Mouse (Mus musculus): ENCODE data around the gene Ltbp1.
A peak's percentile ranks its signal among the peaks of the same experiment; 100 is the strongest.

Gene Ltbp1

GRCm38 (mm10) chr17:75293725-75294124, 288.4 kb downstream of the Ltbp1 start:
- DNase-seq (ENCODE audit: low spot score): peak; percentile 56

DNA sequence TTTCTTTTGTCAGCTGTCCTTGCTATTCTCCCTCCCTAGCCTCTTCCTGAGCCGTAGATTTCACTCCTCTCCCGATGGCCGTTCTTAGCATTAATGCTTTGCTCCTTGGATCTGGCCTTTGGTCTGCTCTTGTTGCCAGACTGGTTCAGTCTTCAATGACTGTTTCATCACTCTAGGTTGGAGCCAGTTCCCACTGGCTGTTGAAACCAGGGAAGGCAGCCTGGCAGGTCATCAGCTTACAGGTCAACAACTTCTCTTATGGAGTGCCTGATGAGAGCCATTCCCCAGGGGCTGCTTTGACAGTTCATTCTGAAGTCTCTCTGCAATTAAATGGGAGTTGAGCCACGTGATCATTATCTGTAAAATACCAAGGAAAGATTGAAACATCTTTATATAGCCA, 295.5 kb downstream of the Ltbp1 start:
- peak; percentile 90 for DNase-seq (ENCODE audit: low spot score)

DNA sequence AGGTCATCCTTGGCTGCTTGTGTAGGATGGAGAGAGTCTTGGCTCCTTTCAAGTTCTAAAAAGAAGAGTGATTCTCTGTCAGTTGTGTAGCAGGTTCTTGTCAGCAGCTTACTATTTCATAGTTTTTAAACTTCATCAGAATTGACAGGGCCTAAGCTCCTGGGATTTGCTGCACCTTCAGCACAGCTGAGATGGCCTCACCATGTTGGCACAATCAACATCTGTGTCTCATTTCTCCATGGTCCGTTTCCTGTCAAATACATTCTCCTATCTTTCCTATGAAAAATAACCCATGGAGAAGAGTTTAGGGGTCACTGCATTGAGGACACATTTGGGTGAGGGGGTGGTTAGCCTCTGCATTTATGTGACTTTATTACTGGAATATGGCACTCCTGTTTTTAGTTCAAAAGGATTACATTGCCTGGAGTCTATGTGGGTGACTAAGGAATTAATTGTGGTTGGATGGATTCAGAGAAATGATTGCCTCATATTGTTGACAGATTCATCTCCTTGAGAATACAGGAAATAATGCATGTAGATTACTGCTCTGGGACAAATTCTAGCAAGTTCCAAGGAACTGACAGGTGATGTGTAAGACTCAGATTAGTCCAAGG, 299.5 kb downstream of the Ltbp1 start:
- DNase-seq (ENCODE audit: low spot score): no peak

DNA sequence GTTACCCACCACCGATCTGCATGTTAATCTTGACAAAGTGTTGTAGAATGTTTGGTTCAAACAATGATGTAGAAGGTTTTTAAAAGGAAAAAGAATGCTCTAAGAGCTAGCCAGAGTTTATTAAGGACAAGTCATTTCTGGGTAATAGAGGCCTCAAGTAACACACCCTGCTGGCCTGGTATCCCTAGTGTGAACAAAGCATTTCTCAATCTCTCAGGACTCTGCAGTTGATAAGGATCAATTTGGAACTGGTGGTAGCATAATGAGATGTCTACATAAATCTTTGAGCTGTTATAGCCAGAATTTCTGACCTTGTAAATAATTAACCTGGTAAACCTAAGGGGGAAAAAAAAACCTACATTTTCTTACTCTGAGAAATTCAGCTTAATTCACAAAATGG, 300.3 kb downstream of the Ltbp1 start:
- DNase-seq (ENCODE audit: low spot score): no peak

GRCm38 (mm10) chr17:75307070-75308011, 302.0 kb downstream of the Ltbp1 start:
- DNase-seq (ENCODE audit: low spot score): peak; percentile 25

- DNase-seq (ENCODE audit: low spot score): no peak
Measured at GRCm38 (mm10) chr17:75317106-75317505, 311.7 kb downstream of the Ltbp1 start.

- no peak for DNase-seq (ENCODE audit: low spot score)
Measured at GRCm38 (mm10) chr17:75323229-75323628, 317.9 kb downstream of the Ltbp1 start.

GRCm38 (mm10) chr17:75323766-75324165, 318.4 kb downstream of the Ltbp1 start:
- no peak for DNase-seq (ENCODE audit: low spot score)

GRCm38 (mm10) chr17:75328102-75328639, 322.8 kb downstream of the Ltbp1 start:
- no peak for DNase-seq (ENCODE audit: low spot score)

DNA sequence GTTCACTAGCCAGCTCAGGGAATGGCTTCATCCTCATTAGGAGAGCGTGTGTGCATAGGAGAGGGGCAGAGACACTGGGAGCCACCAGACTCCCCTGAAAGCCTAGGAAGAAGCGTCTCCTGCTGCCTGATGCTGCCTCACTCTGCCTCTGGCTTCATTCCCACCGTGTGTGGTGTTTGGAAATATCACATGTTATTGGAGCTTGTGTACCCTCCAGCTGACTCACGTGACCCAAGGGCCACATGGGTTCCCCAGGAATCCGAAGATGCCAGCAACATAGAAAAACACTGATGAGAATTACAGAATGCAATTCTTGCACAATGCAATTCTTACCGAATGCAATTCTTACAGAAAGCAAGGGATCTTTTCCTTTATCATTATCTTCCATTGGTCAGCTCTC, 325.0 kb downstream of the Ltbp1 start:
- DNase-seq (ENCODE audit: low spot score): no peak

- no peak for DNase-seq (ENCODE audit: low spot score)
Measured at GRCm38 (mm10) chr17:75331421-75331951, 326.1 kb downstream of the Ltbp1 start.

- no peak for DNase-seq (ENCODE audit: low spot score)
Measured at GRCm38 (mm10) chr17:75332289-75332688, 326.9 kb downstream of the Ltbp1 start.

DNA sequence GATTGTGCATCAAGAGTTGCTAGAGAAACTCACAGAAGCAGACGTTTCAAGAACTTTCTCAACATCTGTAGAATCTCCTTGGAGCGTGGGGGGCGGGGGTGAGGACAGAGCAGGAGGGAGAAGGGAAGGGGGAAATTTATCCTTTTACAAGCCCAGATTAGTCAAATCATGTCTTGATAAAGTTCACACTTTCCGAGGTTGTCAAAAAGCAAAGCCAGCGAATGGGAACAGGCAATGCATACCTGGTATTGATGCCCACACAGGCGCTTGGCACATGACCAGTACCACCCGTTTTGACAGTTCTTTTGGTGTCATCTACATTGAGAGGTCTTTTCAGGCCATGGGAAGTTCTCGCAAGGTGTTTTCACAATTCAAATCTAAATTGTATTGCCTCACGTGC, 327.6 kb downstream of the Ltbp1 start:
- DNase-seq (ENCODE audit: low spot score): no peak

DNA sequence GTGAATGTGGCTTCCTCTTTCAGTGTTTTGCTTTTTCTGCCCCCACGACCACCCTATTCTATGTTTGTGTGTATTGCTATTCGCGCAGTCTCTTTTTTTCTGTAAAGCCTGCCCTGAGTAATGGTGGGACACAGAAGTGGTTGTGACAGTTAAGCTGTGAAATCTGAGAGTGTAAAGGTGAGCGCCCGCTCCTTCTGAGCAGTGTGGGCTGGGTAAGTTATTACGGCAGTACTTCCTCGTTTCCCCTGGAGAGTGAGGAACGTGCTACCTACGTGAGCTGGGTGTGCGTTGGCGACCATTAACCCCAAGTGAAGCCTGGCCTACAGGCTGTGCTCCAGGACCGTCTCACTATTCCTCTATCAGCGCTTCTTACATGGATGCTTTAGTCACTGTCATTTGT, 328.4 kb downstream of the Ltbp1 start:
- DNase-seq (ENCODE audit: low spot score): no peak

DNA sequence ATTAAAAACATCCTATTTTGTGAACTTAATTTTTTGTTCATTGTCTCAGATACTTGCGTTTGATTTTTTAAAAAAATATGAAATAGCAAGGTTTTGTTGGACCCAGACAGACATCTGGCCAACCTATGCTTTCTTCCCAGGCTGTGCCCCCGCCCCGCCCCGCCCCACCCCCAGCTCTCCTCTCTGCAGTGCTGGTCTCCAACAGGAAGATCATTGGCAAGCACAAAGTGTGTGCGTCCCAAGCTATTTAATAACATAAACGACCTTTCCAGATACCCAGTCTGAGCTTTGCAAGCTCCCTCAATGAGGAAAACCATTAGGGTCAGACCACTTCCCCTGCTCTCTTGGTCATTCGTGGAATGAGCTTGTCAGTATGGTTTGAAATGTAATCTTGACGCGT, 330.3 kb downstream of the Ltbp1 start:
- DNase-seq (ENCODE audit: low spot score): no peak

- no peak for DNase-seq (ENCODE audit: low spot score)
Measured at GRCm38 (mm10) chr17:75341227-75341626, 335.9 kb downstream of the Ltbp1 start.

DNA sequence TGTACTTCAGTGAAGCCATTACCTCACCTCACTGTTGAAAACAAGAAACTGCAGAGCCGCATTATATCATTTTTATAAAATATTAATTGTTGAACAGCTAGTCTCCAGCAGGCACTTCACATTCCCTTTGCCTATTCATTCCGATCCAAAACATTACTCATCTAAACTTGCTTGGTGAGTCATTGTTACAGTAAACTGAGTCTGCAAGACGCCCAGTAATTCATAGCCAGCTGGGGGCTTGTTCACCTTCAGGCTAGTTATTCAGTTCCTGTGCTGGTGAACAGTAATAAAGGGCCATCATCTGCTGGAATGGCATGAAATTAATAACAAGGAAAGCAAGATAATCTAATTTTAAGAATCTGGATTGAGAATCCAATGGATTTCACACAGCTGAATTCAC, 339.7 kb downstream of the Ltbp1 start:
- DNase-seq (ENCODE audit: low spot score): peak; percentile 20

DNA sequence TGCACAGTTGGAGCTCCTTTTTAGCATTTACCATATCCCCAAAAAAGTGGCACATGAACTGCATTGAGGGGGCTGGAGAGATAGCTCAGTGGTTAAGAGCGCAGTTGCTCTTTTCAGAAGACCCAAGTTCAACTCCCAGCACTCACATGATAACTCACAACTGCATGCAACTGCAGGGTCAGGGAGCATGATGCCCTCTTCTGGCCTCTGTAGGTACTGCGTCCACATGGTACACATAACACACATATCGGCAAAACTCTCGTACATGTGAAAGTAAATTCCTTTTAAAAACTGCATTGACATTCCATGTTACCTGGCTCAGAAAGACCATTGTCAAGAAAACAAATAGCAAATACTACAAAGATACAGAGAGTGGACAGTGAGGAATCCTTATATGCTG, 342.0 kb downstream of the Ltbp1 start:
- DNase-seq (ENCODE audit: low spot score): no peak

- peak; percentile 92 for DNase-seq (ENCODE audit: low spot score)
Measured at GRCm38 (mm10) chr17:75349109-75349508, 343.7 kb downstream of the Ltbp1 start.

- no peak for DNase-seq (ENCODE audit: low spot score)
Measured at GRCm38 (mm10) chr17:75349602-75350001, 344.2 kb downstream of the Ltbp1 start.

DNA sequence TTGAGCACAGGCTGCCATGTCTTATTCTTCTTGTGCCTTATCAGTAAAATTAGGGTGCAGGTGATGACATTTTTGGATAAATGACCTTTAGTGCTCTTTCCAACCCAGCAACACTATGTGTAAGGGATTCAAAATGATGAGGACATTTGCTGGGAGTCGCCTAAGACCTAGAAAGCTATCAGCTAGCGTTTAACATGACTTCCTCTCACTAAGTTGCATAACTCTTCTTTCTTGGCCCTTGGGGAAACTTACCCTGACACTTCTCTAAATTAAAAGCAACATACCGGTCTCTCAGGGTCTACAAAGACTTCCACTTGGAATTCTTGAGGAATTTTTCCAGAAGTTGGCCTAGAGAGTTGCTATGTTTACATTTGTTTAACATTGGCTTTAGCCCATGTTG, 348.0 kb downstream of the Ltbp1 start:
- DNase-seq (ENCODE audit: low spot score): peak; percentile 29

DNA sequence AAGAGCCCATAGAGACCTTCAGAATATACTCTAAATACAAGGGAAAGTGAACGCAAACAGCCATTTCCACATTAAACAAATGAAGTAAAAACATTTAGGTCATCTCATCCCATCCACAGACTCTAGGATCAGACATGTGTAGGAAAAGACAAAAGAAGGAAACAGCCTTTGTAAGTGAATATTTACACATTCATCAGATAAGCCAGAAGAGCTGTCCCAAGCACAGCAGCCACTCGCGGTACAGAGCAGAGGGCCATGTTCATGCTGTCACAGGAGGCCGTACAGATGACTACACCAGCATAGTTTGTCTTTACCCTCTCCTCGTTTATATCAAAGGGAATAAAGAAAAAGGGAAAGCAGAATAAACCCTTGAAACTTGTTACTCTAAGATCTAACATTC, 350.1 kb downstream of the Ltbp1 start:
- DNase-seq (ENCODE audit: low spot score): no peak

GRCm38 (mm10) chr17:75360111-75360510, 354.7 kb downstream of the Ltbp1 start:
- DNase-seq (ENCODE audit: low spot score): no peak

Data from adipocyte (in vitro differentiated cells).